Mouse (Mus musculus): Measurements from ENCODE around the gene Fam196b.

Fam196b gene

DNA sequence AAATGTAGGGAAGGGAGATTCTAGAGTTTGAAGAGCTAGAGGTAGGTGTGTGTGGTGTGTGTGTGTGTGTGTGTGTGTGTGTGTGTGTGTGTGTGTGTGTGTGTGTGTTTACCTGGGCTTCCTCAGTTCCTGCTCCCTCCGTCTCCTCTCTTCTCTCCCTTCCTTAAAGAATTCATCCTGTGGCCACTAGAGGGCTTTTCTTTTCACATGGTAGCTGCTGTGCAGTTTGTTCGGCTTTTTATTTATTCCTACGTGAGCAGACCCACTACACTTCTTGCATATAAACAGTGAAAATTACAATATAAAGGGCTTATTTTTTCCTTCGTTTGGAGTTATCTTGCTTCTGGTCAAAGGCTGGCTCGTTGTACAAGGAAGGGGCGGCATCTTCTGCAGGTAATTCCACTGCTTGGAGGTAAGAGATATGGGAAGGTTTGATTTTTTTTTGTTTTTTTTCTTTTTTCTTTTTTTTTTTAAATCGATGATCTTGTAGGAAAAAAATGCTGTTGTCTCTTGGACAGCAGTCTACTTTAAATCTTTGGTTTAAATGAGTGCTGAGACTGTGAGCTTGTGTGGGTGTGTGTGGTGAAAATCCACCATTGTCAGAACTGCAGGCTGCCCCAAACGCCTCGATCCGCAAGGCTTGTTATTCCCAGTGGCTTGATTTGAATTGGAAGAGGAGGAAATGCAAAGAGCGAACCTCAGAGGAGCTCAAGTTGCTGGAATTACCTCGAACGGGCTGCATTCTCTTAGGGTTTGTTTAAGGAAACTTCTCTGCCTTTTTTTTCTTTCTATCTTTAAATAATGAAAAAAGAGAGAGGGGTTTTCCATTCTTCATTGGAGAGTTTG lies at the start of gene Fam196b:
Fam196b (plus strand) TSS at position 289 of the 846 bp plus-strand sequence.
- DNase-seq (ENCODE audit: low read depth, low spot score), result peak; percentile 61

DNA sequence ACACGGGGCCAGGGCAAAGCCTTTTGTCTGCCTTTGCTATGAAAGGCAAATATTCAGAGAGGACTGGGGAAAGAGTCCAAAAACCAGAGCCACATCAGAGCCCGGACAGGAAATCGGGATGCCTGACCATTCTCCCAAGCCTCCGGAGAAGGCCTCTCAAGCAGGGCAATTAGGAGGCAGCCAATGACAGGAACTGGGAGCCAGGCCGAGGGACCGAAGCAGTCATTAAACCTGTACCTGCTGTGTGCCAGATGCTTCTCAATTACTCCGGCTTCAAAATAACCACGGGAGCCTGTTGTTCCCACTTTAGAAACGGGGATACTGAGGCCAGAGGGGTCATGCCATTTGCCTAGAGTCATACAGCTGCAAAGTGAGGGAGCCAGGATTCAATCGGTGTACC lies 42.6 kb upstream of the Fam196b start:
- no peak for DNase-seq (ENCODE audit: low read depth, low spot score)

DNA sequence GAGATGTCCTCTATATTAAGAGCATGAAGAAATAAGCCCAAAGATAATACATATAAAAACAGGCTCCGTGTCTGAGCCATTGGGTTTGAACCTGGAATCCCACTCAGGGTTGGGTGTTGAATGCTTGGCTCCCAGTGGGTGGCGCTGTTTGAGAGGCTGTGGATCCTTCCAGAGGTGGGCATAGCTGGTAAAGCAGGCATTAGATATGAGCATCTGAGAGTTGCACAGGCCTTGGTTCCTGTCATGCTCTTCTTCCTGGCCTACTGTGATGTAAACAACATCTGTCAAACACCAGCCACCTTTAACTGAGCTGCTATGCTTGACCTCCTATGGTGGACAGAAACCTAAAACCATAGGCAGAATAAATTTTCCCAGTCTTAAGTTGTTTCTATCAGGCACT lies 38.7 kb upstream of the Fam196b start:
- DNase-seq (ENCODE audit: low read depth, low spot score), result no peak

DNA sequence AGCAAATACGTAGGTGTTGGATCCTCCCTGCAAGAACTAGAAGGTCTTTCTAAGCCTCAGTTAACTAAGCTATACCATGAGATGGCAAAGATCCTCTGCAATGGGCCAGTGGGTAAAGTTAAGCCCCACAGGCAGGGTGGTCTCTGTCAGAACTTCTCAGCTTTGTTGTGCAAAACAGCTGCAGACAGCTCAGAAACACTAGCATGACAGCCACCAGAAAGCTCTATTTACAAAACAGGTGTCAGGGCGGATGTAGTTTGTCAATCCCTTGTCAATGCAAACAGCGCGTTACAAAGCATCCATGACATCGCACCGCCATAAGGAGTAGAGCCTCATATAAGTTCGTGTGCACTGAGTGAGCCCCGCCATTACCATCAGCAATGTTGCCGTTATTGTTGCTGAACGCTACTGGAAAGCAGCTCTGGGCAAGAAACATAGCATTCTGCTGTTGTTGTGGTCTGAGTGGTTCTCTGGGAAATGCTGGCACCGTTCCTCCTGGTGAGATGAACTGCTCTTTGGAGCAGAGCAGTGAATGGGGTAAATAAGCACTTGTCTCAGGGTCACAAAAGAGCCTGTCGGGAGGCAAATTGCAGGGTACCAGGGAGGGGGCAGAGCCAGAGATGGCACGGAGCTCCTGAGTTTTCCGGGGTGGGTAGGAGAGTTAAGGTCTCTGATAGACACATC lies 38.1 kb upstream of the Fam196b start:
- peak; percentile 42 for DNase-seq (ENCODE audit: low read depth, low spot score)

DNA sequence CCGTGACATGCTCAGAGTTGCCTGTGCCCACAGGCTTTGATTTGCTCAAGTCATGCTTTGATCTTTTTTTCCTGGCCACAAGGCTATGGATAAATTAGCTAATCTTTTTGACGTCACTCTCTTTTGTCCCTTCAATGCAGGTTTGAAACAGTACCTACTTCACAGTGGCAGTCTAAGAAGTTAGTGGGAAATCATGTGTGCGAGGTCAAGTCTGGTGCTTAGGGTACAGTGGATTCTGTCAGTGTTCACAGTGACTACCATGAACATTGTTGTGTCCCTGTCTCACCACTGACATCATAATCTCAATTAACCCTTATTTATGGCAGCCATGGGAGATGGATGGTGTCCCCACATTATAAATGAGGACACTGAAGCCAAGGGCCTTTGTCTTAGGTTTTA lies 37.6 kb upstream of the Fam196b start:
- DNase-seq (ENCODE audit: low read depth, low spot score), result no peak

DNA sequence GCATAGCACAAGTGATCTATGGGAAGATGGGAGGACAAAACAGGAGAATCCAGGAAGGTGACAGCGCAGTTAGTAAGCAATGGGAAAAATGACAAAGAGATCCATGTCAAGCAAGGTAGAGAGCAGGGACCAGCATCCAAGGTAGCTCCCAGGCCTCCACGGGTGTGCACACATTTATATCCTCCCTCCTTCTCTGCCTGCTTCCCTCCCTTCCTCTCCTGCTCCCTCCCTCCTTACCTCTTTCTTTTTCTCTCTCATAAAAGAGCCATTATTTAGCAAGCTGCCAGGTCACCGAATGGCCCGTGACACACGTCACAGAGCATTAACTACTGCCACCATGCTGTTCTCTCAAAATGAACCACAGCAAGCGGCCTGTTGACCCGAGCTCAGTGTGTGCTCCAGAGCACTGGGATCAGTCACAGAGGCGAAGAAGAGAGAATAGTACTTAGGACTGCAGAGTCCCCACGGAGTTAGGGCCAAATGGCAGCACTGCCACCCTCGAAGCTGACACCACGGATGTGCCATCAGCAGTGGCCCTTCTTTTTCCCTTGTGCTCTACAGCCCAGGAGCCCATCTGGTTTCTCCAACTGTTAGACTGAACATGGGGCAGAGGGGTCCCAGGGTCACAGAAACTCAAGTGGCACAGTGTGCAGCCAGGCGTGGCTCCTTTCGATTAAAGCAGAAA lies 30.4 kb upstream of the Fam196b start:
- DNase-seq (ENCODE audit: low read depth, low spot score), result no peak

DNA sequence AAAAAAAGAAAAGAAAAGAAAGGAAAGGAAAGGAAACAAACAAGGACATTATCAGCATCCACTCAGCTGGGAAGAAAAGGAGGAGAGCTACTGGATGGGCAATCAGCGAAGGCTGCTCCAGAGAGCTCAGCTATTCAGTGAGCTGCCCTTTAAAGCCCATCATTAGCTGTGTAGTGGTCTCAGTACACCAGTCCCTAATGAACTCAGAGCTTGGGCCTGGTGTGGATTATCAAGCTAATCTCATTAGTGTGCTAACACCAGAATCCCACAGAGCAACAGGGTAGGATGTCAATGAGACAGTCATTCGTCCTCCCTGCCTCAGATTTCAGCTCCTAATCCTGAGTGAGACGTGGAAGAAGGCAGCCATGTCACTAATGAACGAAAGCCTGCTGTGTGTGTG lies 24.4 kb upstream of the Fam196b start:
- DNase-seq (ENCODE audit: low read depth, low spot score), result no peak

DNA sequence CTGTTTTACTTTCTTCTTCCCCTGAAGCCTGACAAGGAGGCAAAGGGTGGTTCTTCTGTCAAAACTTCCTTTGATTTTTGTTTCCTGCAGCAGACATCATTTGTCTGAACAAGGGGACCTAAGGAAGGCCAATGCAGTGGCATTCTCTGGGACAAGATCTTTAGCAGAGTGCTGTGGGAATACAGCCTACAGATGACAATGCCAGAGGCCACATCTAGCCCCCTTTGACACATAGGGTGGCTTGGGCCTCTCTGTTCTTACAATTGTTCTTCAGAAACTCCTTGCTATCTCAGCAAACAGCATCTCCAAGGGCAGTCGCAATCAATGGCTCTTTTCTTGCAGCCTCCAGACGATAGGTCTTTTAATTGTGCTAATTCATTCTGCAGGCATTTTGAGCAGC lies 23.9 kb upstream of the Fam196b start:
- no peak for DNase-seq (ENCODE audit: low read depth, low spot score)

DNA sequence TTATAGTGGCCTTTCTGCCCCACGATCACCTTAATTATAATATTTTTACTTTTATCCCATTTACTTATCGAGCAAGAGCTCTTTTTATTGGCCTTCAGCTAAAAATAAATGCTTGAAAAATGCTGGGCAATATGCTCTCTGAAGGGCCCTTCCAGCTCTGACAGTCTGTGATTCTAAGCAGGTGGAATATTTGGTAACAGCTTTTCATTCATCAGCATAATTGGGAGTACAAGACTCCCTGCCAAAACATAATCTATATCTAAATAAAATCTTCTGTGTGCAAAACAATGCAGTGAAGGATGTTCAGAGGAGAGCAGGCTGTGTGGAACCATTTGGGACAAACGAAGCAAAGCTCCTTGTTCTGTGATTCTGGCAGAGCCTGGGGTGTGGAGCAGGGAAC lies 23.3 kb upstream of the Fam196b start:
- DNase-seq (ENCODE audit: low read depth, low spot score), result no peak

DNA sequence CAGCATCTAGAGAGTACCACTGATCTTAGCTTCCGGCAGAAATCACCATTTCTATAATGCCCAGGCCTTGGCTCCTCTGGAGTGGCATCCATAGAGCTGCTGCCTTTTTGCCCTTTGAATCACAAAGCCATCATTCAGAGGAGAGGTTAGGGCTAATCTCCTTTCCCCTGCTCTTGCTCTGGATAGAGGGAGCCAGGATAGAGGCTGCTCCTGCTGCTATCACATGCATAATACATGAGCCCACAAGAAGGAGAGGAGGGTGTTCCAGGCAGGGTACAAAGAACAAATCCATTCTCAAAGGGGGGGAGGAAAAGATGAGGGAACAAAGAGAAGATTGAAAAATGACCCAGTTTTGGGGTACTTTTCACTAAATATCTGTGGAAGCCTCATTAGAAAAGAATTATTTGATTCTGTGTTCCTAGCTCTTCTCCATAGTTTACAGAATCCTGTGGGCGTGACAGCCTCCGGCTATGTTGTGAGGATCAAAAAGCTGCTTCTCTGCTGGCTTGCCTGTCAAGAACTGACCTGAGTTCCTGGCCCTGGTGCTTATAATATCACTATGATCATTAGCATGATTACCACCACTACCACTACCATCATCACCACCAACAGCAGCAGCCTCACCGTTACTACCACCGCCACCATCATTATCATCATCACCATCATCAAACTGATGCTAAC lies 16.8 kb upstream of the Fam196b start:
- DNase-seq (ENCODE audit: low read depth, low spot score), result no peak

DNA sequence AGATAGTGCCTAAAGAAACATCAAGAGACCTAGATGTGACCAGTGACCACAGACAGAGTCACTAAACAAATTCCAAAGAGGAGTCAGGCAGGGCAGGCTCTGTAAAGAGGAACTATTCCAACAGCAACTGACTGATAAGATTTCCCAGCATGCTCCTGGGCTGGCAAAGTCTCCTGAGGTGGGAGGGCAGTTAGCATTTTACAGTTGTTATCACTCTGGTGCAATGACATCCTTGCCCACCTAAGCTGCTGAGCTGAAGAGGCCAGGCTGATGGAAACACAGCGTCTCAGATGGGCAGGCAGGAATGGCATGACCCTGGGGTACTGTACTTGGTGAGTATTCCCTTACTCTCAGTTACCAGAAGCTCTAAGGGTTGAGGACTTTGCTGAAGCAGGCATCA lies 15.1 kb upstream of the Fam196b start:
- DNase-seq (ENCODE audit: low read depth, low spot score), result no peak

DNA sequence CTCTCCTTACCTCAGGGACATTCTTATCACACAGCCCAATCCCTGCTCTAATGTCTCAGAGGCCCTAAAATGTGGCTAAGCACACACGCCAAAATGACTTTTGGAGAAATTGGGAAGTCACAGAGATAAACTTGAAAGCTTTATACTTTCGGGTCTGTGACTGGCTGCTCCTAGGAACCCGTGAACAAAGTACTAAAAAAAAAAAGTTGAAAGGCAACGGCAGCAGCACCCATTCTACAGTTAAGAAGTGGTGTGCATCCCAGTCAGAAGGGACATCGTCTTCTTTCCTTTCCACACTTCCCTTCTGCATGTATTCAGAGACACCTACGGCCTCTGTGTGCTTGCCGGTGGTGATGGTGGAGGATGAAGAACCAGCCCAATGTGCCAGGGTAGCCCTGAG lies 14.6 kb upstream of the Fam196b start:
- no peak for DNase-seq (ENCODE audit: low read depth, low spot score)

DNA sequence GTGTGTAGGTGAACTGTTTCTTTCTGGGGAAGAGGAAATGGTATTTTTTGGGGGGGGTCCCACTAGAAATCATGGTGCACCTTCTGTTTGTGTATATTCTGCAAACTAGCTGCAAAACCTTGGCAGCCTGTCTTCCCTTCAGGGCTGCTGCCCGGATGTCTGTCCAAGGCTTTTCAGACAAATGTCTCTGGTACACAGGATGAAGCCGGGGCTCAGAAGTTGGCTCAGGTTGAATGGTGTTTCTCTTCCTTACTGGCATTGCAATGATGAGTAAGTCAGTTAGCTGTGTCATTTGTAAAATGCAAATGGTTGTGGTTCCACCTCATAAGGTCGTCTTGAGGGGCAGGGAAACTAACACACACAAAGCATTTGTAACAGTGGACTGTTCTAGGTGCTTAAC lies 8.4 kb upstream of the Fam196b start:
- no peak for DNase-seq (ENCODE audit: low read depth, low spot score)

DNA sequence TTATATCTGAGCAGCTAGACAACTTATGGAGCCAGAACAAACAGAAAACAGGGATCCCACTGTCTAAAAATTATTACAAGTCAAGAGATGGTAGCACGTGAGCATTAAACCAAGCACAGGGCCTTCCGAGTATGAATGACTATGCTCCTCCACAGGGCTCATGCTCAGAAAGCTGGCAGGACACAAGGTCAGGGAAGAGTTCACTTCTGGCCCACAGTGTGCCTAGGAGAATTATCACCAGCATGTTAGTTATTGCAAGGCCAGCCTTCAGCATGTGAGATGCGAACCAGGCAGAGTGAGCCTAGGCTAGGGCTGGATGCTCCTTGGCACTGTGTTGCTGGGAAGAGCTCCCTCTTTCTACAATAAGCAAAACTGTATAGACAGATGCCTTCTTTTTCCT lies 5.9 kb upstream of the Fam196b start:
- no peak for DNase-seq (ENCODE audit: low read depth, low spot score)

DNA sequence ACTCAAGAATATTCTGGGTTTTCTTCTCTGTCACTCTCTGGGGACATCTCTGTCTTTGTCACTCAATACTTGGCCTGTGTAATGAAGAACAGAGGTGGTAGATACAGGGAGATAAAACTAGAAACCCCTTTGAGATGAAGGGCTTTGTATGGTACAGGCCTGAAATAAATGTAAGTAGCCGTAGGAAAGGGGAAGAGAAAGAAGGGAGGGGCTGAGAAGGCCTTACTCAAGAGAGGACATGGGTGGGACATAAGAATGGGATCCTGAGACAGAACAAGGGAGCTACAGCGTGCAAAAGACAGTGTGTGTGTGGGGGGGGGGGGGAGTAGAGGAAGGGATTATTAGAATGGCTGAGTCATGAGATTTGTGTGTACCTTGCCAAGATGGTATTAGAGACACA lies 5.3 kb upstream of the Fam196b start:
- no peak for DNase-seq (ENCODE audit: low read depth, low spot score)

DNA sequence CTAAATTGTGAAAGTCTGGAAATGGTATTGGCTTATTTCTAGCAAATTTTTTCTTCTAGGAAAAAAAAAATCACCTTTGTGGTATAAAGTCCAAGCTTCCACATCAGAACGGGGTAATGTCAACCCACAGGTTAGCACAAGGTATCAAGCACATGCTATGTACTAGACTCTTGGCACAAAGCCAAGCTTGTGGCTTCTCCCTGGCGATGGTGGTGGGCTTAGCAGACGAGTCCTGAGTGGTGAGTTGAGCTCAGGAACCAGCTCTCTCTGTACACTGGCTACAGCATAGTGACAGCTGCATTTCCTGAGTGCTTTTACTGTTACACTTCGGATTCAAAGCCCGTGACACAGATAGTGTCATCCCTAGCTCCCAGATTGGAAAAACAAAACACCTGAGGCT lies 2.9 kb upstream of the Fam196b start:
- DNase-seq (ENCODE audit: low read depth, low spot score), result no peak

DNA sequence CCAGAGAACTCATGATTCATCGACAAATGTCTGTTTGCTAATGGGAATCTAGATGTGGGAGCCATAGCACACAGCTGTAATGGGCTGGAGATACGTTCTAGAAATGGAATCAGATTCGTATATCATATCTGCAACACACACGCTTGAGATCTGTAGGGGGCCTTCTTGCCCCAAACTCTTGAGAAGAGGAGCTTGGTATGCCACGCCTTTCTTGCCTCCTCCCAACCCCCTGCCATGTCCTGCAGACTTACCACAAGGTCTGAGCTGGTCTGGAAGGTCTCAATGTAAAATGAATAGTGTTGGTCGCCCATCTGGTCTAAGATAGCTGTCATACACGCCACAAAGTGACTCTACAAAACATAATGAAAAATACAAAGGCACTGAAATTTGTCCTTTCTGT lies 2.4 kb upstream of the Fam196b start:
- no peak for DNase-seq (ENCODE audit: low read depth, low spot score)

DNA sequence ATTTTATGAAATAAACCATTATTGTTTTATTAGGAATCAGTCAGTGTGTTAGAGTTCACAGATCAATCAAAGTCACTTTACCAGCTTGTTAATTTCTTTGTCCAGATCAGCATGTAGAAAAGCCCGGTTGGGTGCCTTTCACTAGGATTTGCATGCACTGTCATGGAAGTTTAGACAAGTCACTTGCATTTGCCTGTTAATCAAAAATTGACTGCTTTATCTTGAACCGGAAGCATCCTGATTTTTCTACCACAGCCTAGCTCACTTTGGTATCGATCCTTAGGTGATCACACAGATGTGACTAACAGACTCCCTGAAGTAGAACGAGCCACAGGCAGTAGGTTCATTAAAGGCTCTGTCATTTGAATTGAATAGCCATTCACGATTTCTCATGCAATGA lies 761 bp downstream of the Fam196b start:
- no peak for DNase-seq (ENCODE audit: low read depth, low spot score)

DNA sequence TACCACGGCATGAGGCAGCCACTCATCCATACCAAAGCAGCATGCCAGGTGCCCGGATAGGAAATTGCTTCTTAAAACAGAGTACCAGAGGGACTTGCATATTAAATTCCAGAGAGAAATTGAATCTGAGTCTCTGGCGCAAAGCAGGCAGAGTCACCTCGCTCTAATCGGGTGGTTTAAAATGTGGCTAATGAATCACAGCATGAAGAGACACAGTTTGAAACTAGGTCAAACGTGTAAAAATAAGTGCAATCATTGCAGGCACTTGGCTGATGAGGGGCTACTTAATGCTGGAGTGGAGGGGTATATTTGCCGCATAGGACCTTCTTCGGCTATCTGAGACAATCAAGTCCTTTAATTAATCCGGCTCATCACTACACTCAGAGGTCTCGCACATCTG lies 1.6 kb downstream of the Fam196b start:
- no peak for DNase-seq (ENCODE audit: low read depth, low spot score)

DNA sequence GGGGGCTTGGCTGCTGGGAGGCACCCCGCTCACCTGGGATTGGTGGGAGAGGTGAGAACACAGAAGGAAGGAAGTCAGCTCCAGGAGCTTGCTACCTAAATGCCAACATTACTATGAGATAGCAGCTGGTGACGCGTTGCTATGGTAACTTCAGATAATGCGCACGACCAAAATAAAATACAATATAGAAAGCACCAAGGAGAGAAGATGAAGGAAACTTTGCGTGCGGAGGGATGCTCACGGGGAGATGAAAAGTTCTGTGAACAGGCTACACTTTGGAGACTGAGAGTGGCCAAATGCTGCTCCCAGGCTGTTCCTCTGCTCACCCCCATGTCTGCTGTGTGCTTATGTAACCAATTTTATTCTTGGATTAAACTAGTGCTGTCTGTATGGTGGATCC lies 2.4 kb downstream of the Fam196b start:
- no peak for DNase-seq (ENCODE audit: low read depth, low spot score)

DNA sequence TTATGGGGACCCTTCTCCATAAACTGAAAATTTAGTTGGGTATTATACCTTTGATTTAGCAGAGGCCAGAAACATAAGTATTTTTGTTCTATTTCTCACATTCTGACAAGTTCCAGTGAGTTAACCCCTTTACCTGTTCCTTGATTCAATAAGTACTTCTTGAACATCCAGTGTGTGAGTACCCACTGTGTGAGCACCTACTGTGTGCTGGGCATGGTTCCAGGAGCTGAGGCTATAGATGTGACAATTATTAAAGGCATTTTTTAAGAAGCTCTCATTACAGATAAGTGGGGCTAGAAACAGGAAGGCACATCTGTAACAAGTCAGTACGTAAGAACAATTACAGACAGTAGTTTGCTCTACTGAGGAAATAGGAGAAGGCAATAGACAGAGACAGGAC lies 4.7 kb downstream of the Fam196b start:
- DNase-seq (ENCODE audit: low read depth, low spot score), result no peak

DNA sequence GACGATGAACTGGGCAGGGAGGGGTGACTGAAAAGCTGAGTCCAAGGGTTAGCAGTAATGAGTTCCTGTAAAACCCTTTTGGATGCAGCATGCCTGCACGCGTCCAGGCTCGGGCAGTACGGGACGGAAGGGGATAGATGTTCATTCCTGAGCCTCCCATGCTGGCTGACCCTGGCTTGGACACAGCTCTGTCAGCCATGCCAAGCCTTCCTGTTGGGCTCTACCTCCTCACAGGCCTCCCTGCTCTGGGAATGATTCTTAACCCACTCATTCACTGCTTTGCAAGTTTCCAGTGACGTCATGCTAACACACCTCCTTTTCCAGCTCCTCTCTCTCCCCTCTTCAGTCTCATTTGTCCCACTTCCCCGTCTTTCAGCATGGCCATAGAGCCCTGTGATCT lies 9.0 kb downstream of the Fam196b start:
- no peak for DNase-seq (ENCODE audit: low read depth, low spot score)

All from brain, embryonic 18.5 days (tissue).